Mouse (Mus musculus) adrenal gland, postnatal 14 days (tissue): Measurements from ENCODE around the gene Cactin. TPM values are rescaled to one million over a fixed set of nuclear protein-coding genes. Genes with fewer than 3 reads are reported as not detected.

Experiments
- DNase-seq: peaks from one replicate; pipeline ENCODE4 v3.0.0; 2021; ENCODE audit warnings: mixed read lengths
- long read RNA-seq, 2 experiments: library from polyadenylated mRNA; stranded (forward); transcript quantifications; one replicate each; pipeline ENCODE4 v2.0.0; 2021
- total RNA-seq: library from RNA; stranded (reverse); gene quantifications from 2 replicates; pipeline ENCODE4 v1.2.3, GENCODE M21; 2021

The Cactin gene
- 33.1 and 40.7 TPM in 2 replicates for total RNA-seq
- long read RNA-seq, experiment 1, transcript Cactin-201 (9 exons, 2,715 nt): major isoform, 63 of 87 reads
- long read RNA-seq, experiment 1, partial matches to known transcripts: 14 of 87 reads
- long read RNA-seq, experiment 1, other reads (novel, unspliced or antisense): 10 of 87 reads
- long read RNA-seq, experiment 2, transcript Cactin-201 (9 exons, 2,715 nt): major isoform, 55 of 76 reads
- long read RNA-seq, experiment 2, partial matches to known transcripts: 12 of 76 reads
- long read RNA-seq, experiment 2, other reads (novel, unspliced or antisense): 9 of 76 reads

DNA sequence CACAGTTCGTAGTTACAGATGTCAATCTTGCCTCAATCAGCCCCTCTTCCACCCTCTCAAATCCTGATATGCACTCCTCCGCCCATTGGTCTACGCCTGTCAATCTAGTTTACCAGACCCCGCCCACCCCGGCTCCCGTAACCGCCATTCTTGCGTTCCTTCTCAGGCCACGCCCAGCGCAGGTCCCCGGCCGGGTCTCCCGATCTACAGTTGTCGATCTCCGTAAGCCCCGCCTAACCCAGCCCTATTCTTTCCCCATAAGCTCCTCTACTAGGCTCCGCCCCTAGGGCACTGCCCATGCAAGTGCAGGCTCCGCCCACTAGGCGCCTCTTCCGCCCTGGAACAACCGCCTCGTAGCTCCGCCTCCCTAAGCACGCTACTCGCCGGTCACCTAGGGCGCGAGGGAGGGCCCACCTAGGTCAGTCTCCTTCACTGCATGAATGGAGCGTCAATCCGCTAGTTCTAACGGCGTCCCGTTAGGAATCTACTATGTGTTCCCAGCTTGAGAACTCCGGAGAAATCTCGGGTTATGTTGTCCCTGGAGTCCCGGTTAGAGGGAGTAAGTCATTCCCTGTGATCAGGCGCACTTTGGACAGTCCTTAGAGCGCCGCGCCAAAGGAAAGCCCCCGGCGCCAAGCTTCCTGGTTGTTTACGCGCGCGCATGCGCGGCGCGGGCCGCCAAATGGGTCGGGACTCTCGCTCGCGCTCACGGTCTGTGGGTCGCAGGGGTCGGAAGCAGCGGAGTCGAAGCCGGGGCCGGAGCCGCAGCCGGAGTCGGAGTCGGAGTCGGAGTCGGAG lies at the start of gene Cactin:
Gene Cactin (plus strand): TSS at position 554 of the 798 bp plus-strand sequence.
- peak; percentile 100 for DNase-seq

DNA sequence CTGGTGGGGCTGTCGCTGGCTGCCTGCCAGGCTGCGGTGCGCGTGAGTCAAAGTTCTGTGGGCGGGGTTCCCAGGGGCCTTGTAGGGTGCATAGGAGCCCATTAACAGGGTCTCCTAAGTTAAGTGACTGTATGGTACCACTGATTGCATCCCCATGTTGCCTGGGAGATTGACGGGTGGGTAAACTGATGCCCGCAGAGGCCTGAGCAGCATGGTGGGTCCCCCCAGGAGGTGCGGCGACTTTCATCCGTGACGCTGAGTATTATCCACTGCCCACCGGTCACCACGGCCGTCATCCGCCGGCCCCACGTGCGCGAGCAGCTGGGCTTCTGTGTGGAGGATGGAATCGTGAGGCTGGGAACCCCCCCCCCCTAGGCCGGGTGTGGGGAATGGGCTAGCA lies 48.5 kb upstream of the Cactin start:
- DNase-seq: no peak

DNA sequence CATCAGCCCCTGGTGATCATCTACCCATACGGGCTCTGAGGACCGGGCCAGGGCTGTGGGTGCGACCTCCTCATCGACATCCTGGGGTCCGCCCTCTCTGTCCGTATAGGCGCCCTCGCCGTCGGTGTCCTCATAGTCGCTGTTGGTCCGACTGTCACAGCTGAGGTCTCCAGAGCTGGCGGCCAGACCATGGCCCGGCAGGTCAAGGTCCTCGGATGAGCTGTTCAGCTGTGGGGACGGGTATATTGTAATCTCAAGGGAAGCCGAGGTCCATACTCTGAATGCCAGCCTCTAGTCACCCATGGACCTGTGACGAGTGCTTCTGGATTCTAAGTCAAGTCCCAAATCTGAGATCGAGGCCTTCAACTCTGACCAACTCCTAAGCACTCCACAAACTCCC lies 47.1 kb upstream of the Cactin start:
- peak; percentile 54 for DNase-seq

GRCm38 (mm10) chr10:81277676-81278075 lies 43.2 kb upstream of the Cactin start:
- no peak for DNase-seq

DNA sequence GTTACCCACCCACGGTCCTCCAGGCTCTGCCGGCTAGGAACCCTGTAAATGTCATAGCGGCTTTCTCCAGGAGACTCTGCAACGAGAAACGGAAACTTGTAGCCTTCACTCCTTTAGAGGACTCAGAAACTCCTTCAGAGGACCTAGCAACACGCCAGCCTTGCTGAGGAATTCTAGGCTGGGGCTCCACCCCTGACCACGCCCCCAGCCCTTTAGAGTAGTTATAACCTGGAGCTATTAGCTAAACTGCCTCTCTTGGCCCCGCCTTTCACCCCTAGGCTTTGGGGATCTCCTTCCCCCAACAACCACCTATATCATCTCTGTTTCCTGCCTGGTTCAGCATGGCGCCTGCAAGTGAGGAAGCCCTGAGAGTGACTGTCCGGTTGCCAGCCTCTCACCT lies 41.4 kb upstream of the Cactin start:
- DNase-seq: no peak

DNA sequence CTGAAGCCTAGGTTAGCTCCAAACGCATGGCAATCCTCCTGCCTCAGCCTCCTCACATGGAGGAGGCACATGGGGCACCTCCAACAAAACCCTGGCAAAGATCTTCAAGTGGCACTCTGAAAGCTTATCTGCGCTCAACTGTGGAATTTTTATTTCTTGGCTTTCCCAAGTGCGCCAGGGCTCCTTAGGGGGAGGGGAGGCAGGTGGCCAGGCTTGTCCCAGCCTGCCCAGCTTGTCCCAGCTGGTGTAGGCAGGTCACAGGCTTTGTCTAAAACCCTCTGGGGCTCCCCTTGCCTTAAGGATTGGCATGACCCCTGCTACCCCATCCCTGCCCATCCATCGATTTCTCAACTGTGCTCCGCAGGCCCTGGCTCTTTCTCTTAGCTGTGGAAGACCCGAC lies 36.7 kb upstream of the Cactin start:
- no peak for DNase-seq

DNA sequence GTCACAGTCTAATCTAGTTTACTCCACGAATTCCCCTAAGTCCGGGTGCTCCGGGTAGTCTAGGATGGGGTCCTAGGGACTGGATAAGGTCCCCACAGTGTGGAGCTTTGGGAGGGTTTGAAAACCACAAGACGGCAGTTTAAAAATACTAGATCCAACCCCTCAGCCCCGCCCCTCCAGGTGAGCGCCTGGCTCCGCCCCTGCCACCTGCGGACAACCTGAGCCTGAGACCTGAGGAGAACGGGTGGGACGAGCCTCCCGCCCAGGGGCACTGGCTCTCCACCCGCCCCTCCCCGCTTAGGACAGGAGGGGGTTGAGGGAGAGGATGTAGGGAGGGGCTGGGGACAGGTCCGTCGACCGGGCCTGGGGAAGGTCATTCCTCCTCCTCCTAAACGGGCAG lies 36.2 kb upstream of the Cactin start:
- no peak for DNase-seq

DNA sequence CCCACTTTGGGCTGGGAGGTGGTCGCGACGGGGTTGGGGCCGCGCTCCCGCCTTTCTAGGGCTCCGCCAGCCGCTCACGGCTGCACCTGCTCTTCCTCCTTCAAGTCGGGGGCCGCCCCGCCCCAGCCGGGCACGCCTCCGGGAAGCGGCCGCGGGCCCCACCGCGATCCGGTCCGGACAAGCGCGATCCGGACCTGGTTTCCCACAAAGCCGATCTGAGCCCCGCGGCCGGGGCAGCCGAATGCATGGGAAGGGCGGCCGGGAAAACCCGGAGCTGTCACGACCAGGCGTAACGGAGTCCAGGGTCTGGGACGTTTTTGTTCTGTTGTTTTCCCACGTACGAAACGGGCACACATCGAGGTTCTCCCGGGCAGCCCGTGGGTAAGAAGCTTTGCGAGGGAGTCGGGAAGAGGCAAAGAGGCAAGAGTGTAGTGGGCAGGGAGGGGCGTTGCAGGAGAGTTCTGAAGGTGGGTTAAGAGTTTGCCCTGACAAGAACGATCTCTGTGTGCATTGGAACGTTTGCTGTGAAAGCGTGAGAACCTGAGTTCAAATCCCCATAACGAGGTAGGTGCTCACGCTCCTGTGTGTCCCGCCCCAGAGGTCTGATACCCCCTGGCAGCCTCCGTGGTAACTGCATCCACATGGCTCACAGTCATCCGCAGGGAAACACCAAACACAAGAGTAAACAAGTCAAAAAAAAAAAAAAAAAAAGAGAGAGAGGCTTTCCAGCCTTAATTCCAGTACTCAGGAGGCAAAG lies 35.0 kb upstream of the Cactin start:
- peak; percentile 95 for DNase-seq

DNA sequence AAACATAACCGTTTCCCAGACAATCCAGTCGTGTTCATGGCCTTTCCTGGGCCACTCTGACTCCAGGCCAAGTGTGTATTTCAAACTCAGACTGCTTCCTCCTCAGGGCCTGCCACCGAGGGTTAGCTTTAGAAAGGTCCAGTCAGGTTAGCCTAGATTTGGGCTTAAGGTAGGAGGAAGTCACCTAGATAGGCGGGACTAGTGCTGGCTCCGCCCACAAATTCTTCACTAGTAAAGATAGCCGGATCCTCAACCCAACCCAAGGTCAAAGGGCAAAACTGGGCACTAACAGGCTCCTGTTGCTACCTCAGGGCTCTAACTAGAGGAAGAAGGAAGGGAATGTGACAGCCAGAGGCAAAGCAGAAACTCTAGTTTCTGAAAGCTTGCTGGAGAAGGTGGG lies 34.3 kb upstream of the Cactin start:
- DNase-seq: no peak

- DNase-seq: peak; percentile 84
Measured at GRCm38 (mm10) chr10:81287513-81288157, 33.3 kb upstream of the Cactin start.

DNA sequence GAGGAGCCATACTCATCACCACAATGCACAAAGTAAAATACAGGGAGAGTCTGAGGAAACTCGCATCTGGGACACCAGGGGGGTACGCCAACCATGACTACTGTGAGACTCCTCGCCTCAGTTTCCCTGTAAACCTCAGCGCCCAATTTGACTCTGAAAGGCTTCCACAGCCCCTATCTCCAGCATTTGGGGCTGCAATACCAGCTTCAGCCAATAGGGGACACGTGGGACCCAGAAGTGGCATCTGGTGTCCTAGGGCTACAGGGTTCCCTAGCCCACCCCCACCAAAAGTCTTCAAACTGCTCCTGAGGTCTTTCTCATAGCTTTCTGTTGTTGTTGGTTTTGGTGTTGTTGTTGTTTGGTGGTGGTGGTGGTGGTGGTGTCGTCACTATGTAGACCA lies 32.3 kb upstream of the Cactin start:
- DNase-seq: peak; percentile 68

- DNase-seq: peak; percentile 78
Measured at GRCm38 (mm10) chr10:81289278-81289677, 31.6 kb upstream of the Cactin start.

- no peak for DNase-seq
Measured at GRCm38 (mm10) chr10:81289811-81290210, 31.1 kb upstream of the Cactin start.

- DNase-seq: no peak
Measured at GRCm38 (mm10) chr10:81290698-81291460, 30.0 kb upstream of the Cactin start.

GRCm38 (mm10) chr10:81291511-81292104 lies 29.3 kb upstream of the Cactin start, which contains the start of gene Tjp3:
Gene Tjp3 (minus strand): TSS chr10:81291581.
- DNase-seq: no peak

DNA sequence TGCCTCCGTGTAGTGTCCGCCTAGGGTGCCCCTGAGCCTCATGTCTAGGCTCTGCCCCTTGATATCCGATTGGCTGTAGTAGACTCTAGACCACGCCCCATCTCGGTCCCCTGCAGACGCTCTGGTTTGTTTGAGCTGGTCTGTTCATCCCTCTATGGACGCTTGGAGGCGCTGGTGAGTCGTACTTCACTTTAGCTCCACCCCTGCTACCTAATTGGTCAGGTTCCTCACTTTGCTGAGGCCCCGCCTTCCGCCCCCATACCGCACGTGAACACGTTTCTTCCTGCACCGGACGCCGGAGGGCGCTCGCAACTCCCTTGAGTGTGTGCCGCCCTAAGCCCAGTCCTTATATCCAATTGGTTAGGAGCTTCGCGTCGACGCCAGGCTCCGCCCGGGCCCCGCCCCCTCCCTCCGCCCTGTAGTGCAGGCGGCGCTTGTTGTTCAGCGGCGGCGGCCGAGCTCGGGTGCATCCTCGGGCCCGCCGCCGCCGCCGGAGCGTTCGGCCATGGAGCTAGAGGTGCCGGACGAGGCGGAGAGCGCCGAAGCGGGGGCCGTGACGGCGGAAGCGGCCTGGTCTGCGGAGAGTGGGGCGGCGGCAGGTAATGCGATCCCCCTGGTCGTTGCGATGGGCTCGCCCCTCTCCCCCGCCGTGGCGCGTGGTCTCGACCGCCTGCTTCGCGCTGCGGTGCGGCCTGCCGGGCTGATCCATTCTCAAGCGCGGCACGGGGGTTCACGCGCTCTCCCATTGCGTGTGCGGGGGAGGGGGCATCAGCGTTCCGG lies 28.2 kb upstream of the Cactin start, which contains the start of gene Pip5k1c:
Gene Pip5k1c (plus strand): TSS at position 410 of the 780 bp plus-strand sequence.
- peak; percentile 99 for DNase-seq

DNA sequence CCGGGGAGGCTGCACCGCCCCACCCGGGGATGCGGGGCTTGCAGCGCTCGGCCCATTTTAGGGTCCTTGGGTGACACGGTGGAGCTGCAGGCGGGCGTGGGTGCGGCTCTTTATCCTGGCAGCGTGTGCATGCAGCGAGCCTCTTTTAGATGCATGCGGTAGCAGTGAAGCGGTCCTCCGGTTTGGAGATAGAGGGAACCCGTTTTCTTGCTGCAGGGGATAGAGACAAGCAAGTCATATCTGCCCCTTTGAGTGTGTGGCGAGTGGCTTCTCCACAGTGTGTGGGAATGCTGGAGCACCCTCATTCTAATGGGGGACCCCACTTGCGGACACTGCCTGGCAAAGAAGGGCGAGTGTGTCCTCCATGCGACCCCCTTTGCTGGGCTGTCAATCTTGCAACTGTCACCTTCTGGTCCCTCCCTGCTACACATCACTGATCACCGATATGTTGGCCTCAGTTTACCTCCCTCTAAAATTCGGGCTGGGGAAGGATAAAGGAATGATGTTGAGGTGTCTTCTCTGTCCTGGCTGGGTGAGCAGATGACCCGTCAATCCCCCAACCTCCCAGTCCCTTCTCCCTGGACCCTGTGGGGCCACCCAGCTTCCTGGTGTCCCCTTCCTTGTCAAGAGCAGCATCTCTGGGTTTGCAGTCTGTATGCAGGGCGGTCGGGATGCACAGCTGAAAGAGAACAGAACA lies 27.4 kb upstream of the Cactin start:
- no peak for DNase-seq

GRCm38 (mm10) chr10:81294442-81294841 lies 26.5 kb upstream of the Cactin start:
- DNase-seq: no peak

DNA sequence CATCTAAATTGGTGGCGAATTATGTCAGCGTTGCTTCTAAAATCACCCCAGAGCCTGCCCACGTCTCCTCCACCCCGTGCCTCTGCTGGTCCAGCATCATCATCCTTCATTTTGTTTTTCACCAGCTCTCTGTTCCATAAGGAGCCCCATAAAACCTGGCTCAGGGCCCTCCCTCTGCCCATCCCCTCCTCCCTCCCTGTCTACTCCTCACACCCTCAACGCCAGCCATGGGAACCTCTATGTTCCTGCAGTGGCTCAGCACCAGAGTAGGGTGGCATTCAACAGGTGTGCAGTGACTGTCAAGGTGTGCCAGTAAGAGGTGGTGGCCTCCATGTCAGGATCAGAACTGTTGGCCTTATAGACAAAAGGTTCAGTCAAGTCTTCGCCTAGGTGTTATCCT lies 25.7 kb upstream of the Cactin start:
- DNase-seq: no peak

DNA sequence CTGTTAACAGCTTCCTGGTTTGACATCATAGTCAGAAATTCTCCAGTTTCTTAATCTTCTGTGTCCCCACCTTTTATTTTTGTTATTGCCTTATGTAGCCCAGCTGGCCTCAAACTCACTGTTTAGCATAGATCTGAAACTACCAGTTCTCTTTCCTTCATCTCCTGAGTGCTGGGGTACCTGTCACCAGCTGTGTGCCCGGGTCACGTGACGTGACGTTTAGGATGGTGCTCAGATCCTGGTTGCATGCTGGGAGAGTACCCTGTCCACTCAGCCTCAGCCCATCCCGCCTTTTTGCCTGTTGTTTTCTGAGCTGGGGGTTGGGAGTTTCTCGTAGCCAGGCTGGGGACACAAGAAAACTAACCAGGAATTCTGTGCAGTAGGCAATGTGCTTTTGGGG lies 23.7 kb upstream of the Cactin start:
- no peak for DNase-seq
